Mouse (Mus musculus): Measurements from ENCODE around the gene Ralbp1. TPM values are rescaled to one million over a fixed set of nuclear protein-coding genes. Genes with fewer than 3 reads are reported as not detected.

The Ralbp1 gene
- polyA plus RNA-seq, 2 experiments = 15.7 to 36.0 TPM

- no peak for TF ChIP-seq EP300 (IDR thresholded peaks at IDR 0.05; ENCODE audit: low read depth)
- peak; percentile 67 for TF ChIP-seq CTCF (IDR thresholded peaks at IDR 0.05; ENCODE audit: low read depth)
- 46% methylated on average over 4 of the region's 4 CpGs for WGBS (ENCODE audit: insufficient replicate concordance)
These were observed 23.0 kb downstream of the Ralbp1 start for GRCm38 (mm10) chr17:65862579-65862978.

GRCm38 (mm10) chr17:65857617-65858016 lies 28.0 kb downstream of the Ralbp1 start:
- no peak overlapping the region for H3K4me3 ChIP-seq (ENCODE audit: insufficient read depth in 1 of 2, low read depth in 2 of 2, low read length in 2 of 2)
- H3K4me2 ChIP-seq (ENCODE audit: low read depth) = no peak overlapping the region
- peaks cover 0 to 7% of the 10 kb centered on the region in 2 experiments; a peak in 3 of 4 replicates for H3K4me1 ChIP-seq (replicated peaks; ENCODE audit: control insufficient read depth in 2 of 2, insufficient read depth in 2 of 2, low read length in 1 of 2)
- H3K27ac ChIP-seq = no peak overlapping the region
- H3K9me3 ChIP-seq (ENCODE audit: control insufficient read depth, low read length) = no peaks in the 10 kb centered on the region
- TF ChIP-seq EP300 (IDR thresholded peaks at IDR 0.05; ENCODE audit: low read depth) = peak; percentile 42; the same call in 1 of the 2 replicates
- TF ChIP-seq CTCF (IDR thresholded peaks at IDR 0.05; ENCODE audit: low read depth) = no peak
- no peak overlapping the region for H3K9ac ChIP-seq (replicated peaks)
- WGBS (ENCODE audit: insufficient replicate concordance) = 11% methylated on average over 4 of the region's 4 CpGs
- H3K36me3 ChIP-seq (replicated peaks; ENCODE audit: control insufficient read depth, insufficient read depth, low read depth) = peaks cover 11% of the 10 kb centered on the region
- H3K27me3 ChIP-seq (ENCODE audit: control insufficient read depth, insufficient read depth, low read length) = no peaks in the 10 kb centered on the region
- ATAC-seq (ENCODE audit: insufficient read depth) = peak; percentile 52; the same call in 1 of the 2 replicates
- DNase-seq (ENCODE audit: low read depth in 3 of 3, low spot score in 3 of 3) = no peak

More at GRCm38 (mm10) chr17:65862579-65862978, 23.0 kb downstream of the Ralbp1 start:
- Histone ChIP-seq H3K4me1 (replicated peaks; ENCODE audit: control insufficient read depth in 2 of 2, insufficient read depth in 2 of 2, low read length in 1 of 2) (peaks cover 0 to 7% of the 10 kb centered on the region in 2 experiments; a peak in 3 of 4 replicates), H3K36me3 (replicated peaks; ENCODE audit: control insufficient read depth, insufficient read depth, low read depth) (peaks cover 9% of the 10 kb centered on the region), H3K9me3 (ENCODE audit: control insufficient read depth, low read length) (no peaks in the 10 kb centered on the region), H3K9ac (replicated peaks) (no peak overlapping the region), H3K27me3 (ENCODE audit: control insufficient read depth, insufficient read depth, low read length) (no peaks in the 10 kb centered on the region), H3K27ac (no peak overlapping the region), H3K4me3 (ENCODE audit: insufficient read depth in 1 of 2, low read depth in 2 of 2, low read length in 2 of 2) (no peak overlapping the region), H3K4me2 (ENCODE audit: low read depth) (no peak overlapping the region)
- DNase-seq (ENCODE audit: low read depth in 3 of 3, low spot score in 3 of 3) (peak in 1 of 3 experiments; percentile 36), ATAC-seq (ENCODE audit: insufficient read depth) (no peak)

GRCm38 (mm10) chr17:65854006-65854405 lies 31.6 kb downstream of the Ralbp1 start:
- Histone ChIP-seq H3K27ac (no peak overlapping the region), H3K4me2 (ENCODE audit: low read depth) (no peak overlapping the region), H3K36me3 (replicated peaks; ENCODE audit: control insufficient read depth, insufficient read depth, low read depth) (peaks cover 16% of the 10 kb centered on the region), H3K9ac (replicated peaks) (no peak overlapping the region), H3K4me1 (replicated peaks; ENCODE audit: control insufficient read depth in 2 of 2, insufficient read depth in 2 of 2, low read length in 1 of 2) (peaks cover 0 to 7% of the 10 kb centered on the region in 2 experiments; a peak in 3 of 4 replicates), H3K9me3 (ENCODE audit: control insufficient read depth, low read length) (no peaks in the 10 kb centered on the region), H3K4me3 (ENCODE audit: insufficient read depth in 1 of 2, low read depth in 2 of 2, low read length in 2 of 2) (no peak overlapping the region), H3K27me3 (ENCODE audit: control insufficient read depth, insufficient read depth, low read length) (no peaks in the 10 kb centered on the region)
- 71% methylated on average over 4 of the region's 4 CpGs for WGBS (ENCODE audit: insufficient replicate concordance)
- TF ChIP-seq CTCF (IDR thresholded peaks at IDR 0.05; ENCODE audit: low read depth) (no peak), EP300 (IDR thresholded peaks at IDR 0.05; ENCODE audit: low read depth) (no peak)
- ATAC-seq (ENCODE audit: insufficient read depth) (no peak), DNase-seq (ENCODE audit: low read depth in 3 of 3, low spot score in 3 of 3) (no peak)

- H3K36me3 ChIP-seq (replicated peaks; ENCODE audit: control insufficient read depth, insufficient read depth, low read depth) = peaks cover 15% of the 10 kb centered on the region
- 73% methylated on average over 6 of the region's 6 CpGs for WGBS (ENCODE audit: insufficient replicate concordance)
These were observed 32.3 kb downstream of the Ralbp1 start for GRCm38 (mm10) chr17:65853326-65853725.

GRCm38 (mm10) chr17:65851749-65852148 lies 33.8 kb downstream of the Ralbp1 start:
- TF ChIP-seq CTCF (IDR thresholded peaks at IDR 0.05; ENCODE audit: low read depth) (peak; percentile 30), EP300 (IDR thresholded peaks at IDR 0.05; ENCODE audit: low read depth) (no peak)
- DNase-seq (ENCODE audit: low read depth in 3 of 3, low spot score in 3 of 3) (no peak), ATAC-seq (ENCODE audit: insufficient read depth) (no peak)
- Histone ChIP-seq H3K36me3 (replicated peaks; ENCODE audit: control insufficient read depth, insufficient read depth, low read depth) (peaks cover 15% of the 10 kb centered on the region), H3K4me3 (ENCODE audit: insufficient read depth in 1 of 2, low read depth in 2 of 2, low read length in 2 of 2) (no peak overlapping the region), H3K4me1 (replicated peaks; ENCODE audit: control insufficient read depth in 2 of 2, insufficient read depth in 2 of 2, low read length in 1 of 2) (no peaks in the 10 kb centered on the region), H3K27ac (no peak overlapping the region), H3K27me3 (ENCODE audit: control insufficient read depth, insufficient read depth, low read length) (no peaks in the 10 kb centered on the region), H3K4me2 (ENCODE audit: low read depth) (no peak overlapping the region), H3K9me3 (ENCODE audit: control insufficient read depth, low read length) (no peaks in the 10 kb centered on the region), H3K9ac (replicated peaks) (no peak overlapping the region)
- WGBS (ENCODE audit: insufficient replicate concordance) = 81% methylated on average over 6 of the region's 6 CpGs

More at GRCm38 (mm10) chr17:65853326-65853725, 32.3 kb downstream of the Ralbp1 start:
- Histone ChIP-seq H3K9me3 (ENCODE audit: control insufficient read depth, low read length) (no peaks in the 10 kb centered on the region), H3K4me2 (ENCODE audit: low read depth) (no peak overlapping the region), H3K27me3 (ENCODE audit: control insufficient read depth, insufficient read depth, low read length) (no peaks in the 10 kb centered on the region), H3K4me3 (ENCODE audit: insufficient read depth in 1 of 2, low read depth in 2 of 2, low read length in 2 of 2) (no peak overlapping the region), H3K9ac (replicated peaks) (no peak overlapping the region), H3K4me1 (replicated peaks; ENCODE audit: control insufficient read depth in 2 of 2, insufficient read depth in 2 of 2, low read length in 1 of 2) (peaks cover 0 to 7% of the 10 kb centered on the region in 2 experiments; a peak in 3 of 4 replicates), H3K27ac (no peak overlapping the region)
- DNase-seq (ENCODE audit: low read depth in 3 of 3, low spot score in 3 of 3) (no peak), ATAC-seq (ENCODE audit: insufficient read depth) (no peak)
- TF ChIP-seq CTCF (IDR thresholded peaks at IDR 0.05; ENCODE audit: low read depth) (no peak), EP300 (IDR thresholded peaks at IDR 0.05; ENCODE audit: low read depth) (no peak)
